Mouse (Mus musculus) ES-Bruce4 (cell line): Measurements from ENCODE around the gene Tbc1d9b. TPM values are rescaled to one million over a fixed set of nuclear protein-coding genes. Genes with fewer than 3 reads are reported as not detected.
"Not testable (repeated sequence)": the region's sequence is repeated elsewhere in the genome, so short reads cannot be mapped to it uniquely, and the experiment has no call there.

Experiments
- H3K27ac ChIP-seq: 2 replicates; pipeline ENCODE4 v1.5.1; 2012; ENCODE audit warnings: low read length, inconsistent platforms; ENCODE audit not compliant: insufficient read depth
- H3K27me3 ChIP-seq: 2 replicates; pipeline ENCODE4 v1.6.1; 2012; ENCODE audit warnings: mild to moderate bottlenecking, low read length, inconsistent platforms; ENCODE audit not compliant: control insufficient read depth, poor library complexity, insufficient read depth, severe bottlenecking
- H3K36me3 ChIP-seq: 2 replicates; pipeline ENCODE4 v1.6.1; 2012; ENCODE audit warnings: inconsistent platforms, mild to moderate bottlenecking, low read length, moderate library complexity; ENCODE audit not compliant: control insufficient read depth, poor library complexity, insufficient read depth, severe bottlenecking
- H3K4me1 ChIP-seq: one replicate; pipeline ENCODE4 v1.8.1; 2011; ENCODE audit warnings: low read length; ENCODE audit not compliant: control insufficient read depth, insufficient read depth
- H3K4me3 ChIP-seq: 2 replicates; pipeline ENCODE4 v1.5.1; 2011; ENCODE audit warnings: low read depth, mild to moderate bottlenecking, low read length
- H3K9ac ChIP-seq: 2 replicates; pipeline ENCODE4 v1.6.1; 2012; ENCODE audit warnings: low read depth, mild to moderate bottlenecking, inconsistent platforms; ENCODE audit not compliant: poor library complexity, severe bottlenecking
- H3K9me3 ChIP-seq: replicated peaks from 2 replicates; pipeline ENCODE4 v1.6.1; 2012; ENCODE audit warnings: mild to moderate bottlenecking, low read length, inconsistent platforms; ENCODE audit not compliant: control insufficient read depth, poor library complexity, insufficient read depth, severe bottlenecking
- CTCF ChIP-seq: IDR thresholded peaks from one replicate; pipeline ENCODE4 v1.8.1; 2011; ENCODE audit warnings: low read depth, low read length
- EP300 ChIP-seq: IDR thresholded peaks from 2 replicates; pipeline ENCODE4 v1.6.1; 2011; ENCODE audit warnings: low read depth, low read length; ENCODE audit not compliant: insufficient read depth
- POLR2A ChIP-seq: IDR thresholded peaks from one replicate; pipeline ENCODE4 v1.8.1; 2011; ENCODE audit warnings: low read length; ENCODE audit not compliant: insufficient read depth
- polyA plus RNA-seq: library from polyadenylated mRNA; stranded (reverse); fragments of >200 nt; gene quantifications from 2 replicates; pipeline ENCODE4 v1.2.4, GENCODE M21; 2011; ENCODE audit warnings: low read depth; ENCODE audit not compliant: missing spikeins, insufficient read depth, insufficient read length

Tbc1d9b gene
- polyA plus RNA-seq, 1 experiment, result 30.6 TPM

DNA sequence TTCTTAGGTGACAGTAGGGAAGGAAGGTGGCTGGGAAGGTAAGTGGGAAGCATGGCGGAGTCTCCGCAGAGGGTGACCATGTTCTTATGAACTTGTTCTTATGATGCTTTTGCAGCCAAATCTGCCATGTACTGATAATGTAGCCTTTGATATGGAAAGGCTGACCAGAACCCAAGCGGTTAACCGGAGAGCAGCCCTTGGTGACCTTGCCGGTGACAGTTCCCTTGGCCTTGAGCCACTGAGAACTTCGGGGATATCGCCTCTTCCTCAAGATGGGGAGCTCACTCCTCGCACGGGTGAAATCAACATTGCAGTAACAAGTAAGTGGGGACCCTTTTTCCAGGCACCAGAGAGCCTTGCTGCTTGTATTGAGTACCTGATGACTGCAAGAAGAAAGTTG, 35.5 kb upstream of the Tbc1d9b start:
- Histone ChIP-seq H3K36me3 (no peaks in the 10 kb centered on the region), H3K4me3 (no peak overlapping the region), H3K9me3 (no peaks in the 10 kb centered on the region), H3K27me3 (no peaks in the 10 kb centered on the region), H3K27ac (no peak overlapping the region), H3K4me1 (no peaks in the 10 kb centered on the region), H3K9ac (no peak overlapping the region)
- TF ChIP-seq EP300, result no peak
- no peak for TF ChIP-seq POLR2A
- no peak for TF ChIP-seq CTCF

- Histone ChIP-seq H3K4me3 (no peak overlapping the region), H3K27me3 (no peaks in the 10 kb centered on the region), H3K27ac (no peak overlapping the region), H3K4me1 (no peaks in the 10 kb centered on the region), H3K36me3 (no peaks in the 10 kb centered on the region), H3K9me3 (no peaks in the 10 kb centered on the region), H3K9ac (no peak overlapping the region)
- TF ChIP-seq CTCF (no peak), POLR2A (no peak), EP300 (no peak)
Observed at GRCm38 (mm10) chr11:50097091-50097490, 34.1 kb upstream of the Tbc1d9b start.

- Histone ChIP-seq H3K27me3 (no peaks in the 10 kb centered on the region), H3K36me3 (no peaks in the 10 kb centered on the region), H3K27ac (no peak overlapping the region), H3K9ac (no peak overlapping the region), H3K9me3 (no peaks in the 10 kb centered on the region), H3K4me3 (no peak overlapping the region), H3K4me1 (no peaks in the 10 kb centered on the region)
- TF ChIP-seq EP300, result no peak
- TF ChIP-seq POLR2A, result no peak
- no peak for TF ChIP-seq CTCF
Observed at GRCm38 (mm10) chr11:50098961-50099481, 32.2 kb upstream of the Tbc1d9b start.

DNA sequence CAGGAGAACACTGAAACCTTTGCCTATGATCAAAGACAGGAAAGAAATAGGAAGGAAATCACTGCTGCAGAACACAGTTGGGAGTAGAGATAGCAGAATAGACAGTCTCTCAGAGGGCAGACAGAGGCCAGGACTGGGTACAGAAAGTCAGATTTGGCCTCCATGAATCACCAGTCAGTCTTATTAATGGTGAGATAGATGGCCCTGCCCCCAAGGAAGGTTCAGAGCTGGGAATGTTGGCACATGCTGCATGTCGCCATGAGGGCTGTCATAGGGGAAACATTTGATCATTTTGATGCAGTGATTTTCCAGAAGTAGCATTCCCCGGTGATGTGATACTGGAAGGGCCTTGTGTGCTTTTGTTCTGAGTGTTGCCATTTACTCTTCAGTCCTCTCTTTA, 31.5 kb upstream of the Tbc1d9b start:
- Histone ChIP-seq H3K9ac (no peak overlapping the region), H3K27me3 (no peaks in the 10 kb centered on the region), H3K4me1 (no peaks in the 10 kb centered on the region), H3K4me3 (no peak overlapping the region), H3K27ac (no peak overlapping the region), H3K36me3 (no peaks in the 10 kb centered on the region), H3K9me3 (no peaks in the 10 kb centered on the region)
- TF ChIP-seq CTCF (no peak), POLR2A (no peak)

DNA sequence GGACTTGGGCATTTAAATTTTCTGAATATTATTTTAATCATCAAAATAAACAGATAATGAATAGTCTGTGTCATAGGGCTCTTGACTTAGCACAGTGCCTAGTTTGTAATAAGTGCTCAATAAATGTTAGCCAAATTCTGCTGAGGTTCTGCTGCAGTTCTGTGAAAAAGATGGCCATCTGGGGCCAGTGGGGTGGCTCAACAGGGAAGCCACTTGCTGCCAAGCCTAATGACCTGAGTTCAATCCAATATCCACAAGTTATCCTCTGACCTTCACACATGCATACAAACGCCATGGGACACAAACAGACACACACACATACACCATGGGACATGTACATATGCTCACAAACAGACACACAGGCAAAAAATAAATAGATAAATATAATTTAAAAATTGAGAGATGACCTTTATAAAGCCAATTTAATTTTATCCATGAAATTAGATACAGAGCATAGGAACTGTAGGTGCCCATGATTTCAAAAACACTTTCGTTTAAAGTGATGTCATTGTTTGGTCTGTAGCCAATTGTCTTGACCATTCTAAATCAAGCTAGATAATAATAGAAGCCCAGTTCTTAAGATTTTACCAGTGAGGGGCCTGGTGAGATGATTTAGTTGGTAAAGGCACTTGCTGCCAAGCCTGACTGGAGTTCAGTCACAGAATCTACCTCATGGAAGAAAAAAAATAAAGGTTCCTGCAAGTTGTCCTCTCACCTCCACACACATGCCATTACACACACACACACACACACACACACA, 30.5 kb upstream of the Tbc1d9b start:
- H3K27me3 ChIP-seq, result no peaks in the 10 kb centered on the region
- no peak overlapping the region for H3K27ac ChIP-seq
- H3K9me3 ChIP-seq, result no peaks in the 10 kb centered on the region
- no peaks in the 10 kb centered on the region for H3K36me3 ChIP-seq
- H3K4me1 ChIP-seq, result no peaks in the 10 kb centered on the region
- H3K9ac ChIP-seq, result no peak overlapping the region
- H3K4me3 ChIP-seq, result no peak overlapping the region
- TF ChIP-seq EP300 (no peak), CTCF (no peak)

GRCm38 (mm10) chr11:50101962-50102361, 29.2 kb upstream of the Tbc1d9b start:
- not testable (repeated sequence) for H3K36me3 ChIP-seq, H3K4me3 ChIP-seq, H3K9me3 ChIP-seq, H3K27me3 ChIP-seq, H3K4me1 ChIP-seq, H3K27ac ChIP-seq, H3K9ac ChIP-seq
